Mouse (Mus musculus) lung, postnatal 0 days (tissue): ENCODE data around the gene Tbce. TPM values are rescaled to one million over a fixed set of nuclear protein-coding genes. Genes with fewer than 3 reads are reported as not detected.
"Not testable (repeated sequence)": the region's sequence is repeated elsewhere in the genome, so short reads cannot be mapped to it uniquely, and the experiment has no call there.

Experiments
- ATAC-seq: fragments of 200-750 bp; cut with Nextera tagmentation; 2 replicates; pipeline ENCODE4 v1.8.0; 2017; ENCODE audit warnings: moderate library complexity
- DNase-seq: peaks from one replicate; pipeline ENCODE4 v3.0.0-alpha.2; 2016; ENCODE audit warnings: low spot score
- H3K27ac ChIP-seq: fragments of 300-500 bp; sonication (generic); 2 replicates; pipeline ENCODE4 v1.5.1; 2014; ENCODE audit warnings: antibody characterized with exemption, mild to moderate bottlenecking, low read length, mixed read lengths
- H3K27me3 ChIP-seq: fragments of 300-500 bp; sonication (generic); replicated peaks from 2 replicates; pipeline ENCODE4 v1.6.1; 2014; ENCODE audit warnings: low read length, mixed read lengths; ENCODE audit not compliant: insufficient read depth
- H3K36me3 ChIP-seq: fragments of 300-500 bp; sonication (generic); 2 replicates; pipeline ENCODE4 v1.6.1; 2014; ENCODE audit warnings: low read length, mixed read lengths; ENCODE audit not compliant: insufficient read depth
- H3K4me1 ChIP-seq: fragments of 300-500 bp; sonication (generic); 2 replicates; pipeline ENCODE4 v1.6.1; 2014; ENCODE audit warnings: antibody characterized with exemption, low read depth, low read length, mixed read lengths; ENCODE audit not compliant: insufficient read depth
- H3K4me2 ChIP-seq: fragments of 300-500 bp; sonication (generic); replicated peaks from 2 replicates; pipeline ENCODE4 v1.6.1; 2014; ENCODE audit warnings: low read depth, mild to moderate bottlenecking, low read length, moderate library complexity, mixed read lengths
- H3K4me3 ChIP-seq: fragments of 300-500 bp; sonication (generic); 2 replicates; pipeline ENCODE4 v1.5.1; 2014; ENCODE audit warnings: low read depth, low read length
- H3K9ac ChIP-seq: fragments of 300-500 bp; sonication (generic); replicated peaks from 2 replicates; pipeline ENCODE4 v1.6.1; 2014; ENCODE audit warnings: low read depth, mild to moderate bottlenecking
- H3K9me3 ChIP-seq: fragments of 300-500 bp; sonication (generic); 2 replicates; pipeline ENCODE4 v1.6.1; 2016; ENCODE audit warnings: low read length, mixed read lengths
- CTCF ChIP-seq: IDR thresholded peaks from 2 replicates; pipeline ENCODE4 v1.5.1; 2016; ENCODE audit warnings: antibody characterized with exemption, mild to moderate bottlenecking
- EP300 ChIP-seq: IDR thresholded peaks from 2 replicates; pipeline ENCODE4 v1.6.1; 2016; ENCODE audit warnings: antibody characterized with exemption, mild to moderate bottlenecking, control low read depth
- WGBS: fragments of 180-500 bp; shearing (Covaris S2); extraction: QIAGEN DNeasy Blood & Tissue Kit; methylation state at CpG from one replicate; pipeline ENCODE4 v1.1.7; 2014; 5-methylcytosine and 5-hydroxymethylcytosine counted together
- polyA plus RNA-seq: library from polyadenylated mRNA; unstranded; fragments of >200 nt; fragmentation: Nextera tagmentation; extraction: Ambion mirVana; gene quantifications from 2 replicates; pipeline ENCODE4 v1.2.1, GENCODE M21; 2015

The Tbce gene
- polyA plus RNA-seq, 1 experiment from 2014 or later = 37.1 TPM

DNA sequence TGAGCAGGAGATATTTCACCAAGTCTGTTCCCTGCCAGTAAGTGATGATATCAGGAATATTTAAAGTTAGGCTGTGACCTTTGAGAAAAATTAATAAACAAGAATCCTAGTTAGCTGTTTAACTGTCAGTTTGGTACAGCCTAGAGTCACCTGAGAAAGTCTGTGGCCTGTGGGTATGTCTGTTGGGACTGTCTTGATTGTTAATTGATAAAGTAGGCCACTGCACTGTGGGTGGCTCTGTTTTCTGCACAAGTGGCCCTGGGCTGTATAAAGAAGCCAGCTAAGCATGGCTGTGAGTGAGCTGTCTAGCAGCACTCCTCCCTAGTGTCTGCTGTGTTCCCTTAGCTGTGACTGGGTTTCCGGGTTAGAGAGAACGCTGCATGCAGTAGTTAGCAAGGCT lies 50.3 kb downstream of the Tbce start:
- no peak overlapping the region for H3K4me2 ChIP-seq
- no peak for DNase-seq
- H3K36me3 ChIP-seq = peaks cover 5% of the 10 kb centered on the region

DNA sequence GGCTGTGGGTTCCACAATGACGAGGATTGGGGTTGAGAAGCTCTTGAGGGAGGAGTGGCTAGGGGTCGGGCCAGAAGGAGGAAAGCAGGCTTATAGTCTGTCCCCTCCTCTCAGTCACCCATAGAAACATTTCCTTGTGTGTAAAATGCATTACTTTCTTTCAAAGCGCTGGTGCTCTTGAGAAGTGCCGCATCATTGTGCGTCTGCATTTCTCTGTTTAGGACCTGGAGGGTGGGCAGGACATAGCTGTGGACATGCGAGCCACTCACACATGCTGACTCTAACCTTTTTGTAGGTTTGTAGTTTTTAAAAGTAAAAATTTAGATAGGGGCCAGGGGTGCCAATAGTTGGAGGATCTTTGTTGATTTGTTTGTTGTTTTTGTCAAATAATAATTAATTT lies 55.9 kb downstream of the Tbce start:
- no peak for DNase-seq
- no peaks in the 10 kb centered on the region for H3K4me1 ChIP-seq
- H3K27ac ChIP-seq = no peak overlapping the region
- no peaks in the 10 kb centered on the region; the same call in 1 of the 2 replicates for H3K36me3 ChIP-seq
- no peak overlapping the region for H3K9ac ChIP-seq
- H3K4me3 ChIP-seq = no peak overlapping the region
- H3K9me3 ChIP-seq = no peaks in the 10 kb centered on the region
- H3K27me3 ChIP-seq = no peaks in the 10 kb centered on the region
- ATAC-seq = no peak
- H3K4me2 ChIP-seq = no peak overlapping the region
- TF ChIP-seq EP300 (no peak), CTCF (no peak)
- WGBS = 80% methylated on average over 6 of the region's 6 CpGs

More for the DNA sequence above, 50.3 kb downstream of the Tbce start:
- no peaks in the 10 kb centered on the region for H3K9me3 ChIP-seq
- WGBS = 72% methylated on average over 2 of the region's 2 CpGs
- TF ChIP-seq EP300 (no peak), CTCF (no peak)
- no peak overlapping the region for H3K27ac ChIP-seq
- no peaks in the 10 kb centered on the region for H3K27me3 ChIP-seq
- H3K9ac ChIP-seq = no peak overlapping the region
- H3K4me1 ChIP-seq = no peaks in the 10 kb centered on the region
- no peak for ATAC-seq
- H3K4me3 ChIP-seq = no peak overlapping the region

DNA sequence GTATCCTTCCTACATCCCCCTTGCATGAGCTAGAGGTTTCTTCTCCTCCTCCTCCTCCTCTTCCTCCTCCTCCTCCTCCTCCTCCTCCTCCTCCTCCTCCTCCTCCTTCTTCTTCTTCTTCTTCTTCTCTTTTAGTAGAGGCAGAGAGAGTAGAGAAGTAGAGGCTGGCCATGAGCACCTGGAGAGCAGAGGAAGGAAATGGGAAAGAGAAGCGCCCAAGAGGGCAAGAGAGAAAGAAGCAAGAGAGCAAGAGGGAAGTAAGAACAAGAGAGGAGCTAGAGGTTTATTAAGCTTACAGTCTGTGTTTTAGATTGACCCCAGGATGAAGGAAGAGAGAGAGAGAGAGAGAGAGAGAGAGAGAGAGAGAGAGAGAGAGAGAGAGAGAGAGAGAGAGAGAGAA lies 57.6 kb downstream of the Tbce start:
- H3K4me2 ChIP-seq, H3K4me1 ChIP-seq, H3K9me3 ChIP-seq, H3K4me3 ChIP-seq, H3K36me3 ChIP-seq, H3K27me3 ChIP-seq, H3K27ac ChIP-seq, ATAC-seq, DNase-seq, H3K9ac ChIP-seq: not testable (repeated sequence)
- 85% methylated on average over 1 of the region's 1 CpGs for WGBS

DNA sequence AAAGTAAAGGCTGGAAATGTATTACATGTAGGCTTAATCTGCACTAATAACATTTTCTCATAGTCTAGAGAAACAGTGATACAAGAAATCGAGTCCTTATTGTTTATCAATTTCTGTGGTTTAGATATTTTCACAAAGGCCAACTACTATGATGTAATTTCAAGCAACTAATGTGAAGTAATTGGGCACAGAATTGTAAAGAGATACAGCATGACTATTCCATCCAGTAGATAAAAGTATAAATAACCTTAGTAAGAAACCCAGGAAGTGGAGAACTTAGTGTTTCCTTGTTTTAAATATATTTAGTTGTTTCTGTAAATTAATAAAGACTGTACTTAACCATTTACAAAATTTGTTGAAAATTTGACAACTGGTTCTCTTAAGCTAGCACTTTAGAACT lies 69.6 kb downstream of the Tbce start:
- no peak overlapping the region for H3K4me2 ChIP-seq
- H3K27me3 ChIP-seq = no peaks in the 10 kb centered on the region
- H3K4me3 ChIP-seq = no peak overlapping the region
- DNase-seq (no peak), ATAC-seq (no peak)
- no peak overlapping the region for H3K27ac ChIP-seq
- H3K4me1 ChIP-seq = no peaks in the 10 kb centered on the region
- no peak for TF ChIP-seq EP300
- TF ChIP-seq CTCF = no peak
- WGBS = 77% methylated on average over 1 of the region's 1 CpGs
- peaks cover 9% of the 10 kb centered on the region for H3K36me3 ChIP-seq
- no peaks in the 10 kb centered on the region for H3K9me3 ChIP-seq
- H3K9ac ChIP-seq = no peak overlapping the region

DNA sequence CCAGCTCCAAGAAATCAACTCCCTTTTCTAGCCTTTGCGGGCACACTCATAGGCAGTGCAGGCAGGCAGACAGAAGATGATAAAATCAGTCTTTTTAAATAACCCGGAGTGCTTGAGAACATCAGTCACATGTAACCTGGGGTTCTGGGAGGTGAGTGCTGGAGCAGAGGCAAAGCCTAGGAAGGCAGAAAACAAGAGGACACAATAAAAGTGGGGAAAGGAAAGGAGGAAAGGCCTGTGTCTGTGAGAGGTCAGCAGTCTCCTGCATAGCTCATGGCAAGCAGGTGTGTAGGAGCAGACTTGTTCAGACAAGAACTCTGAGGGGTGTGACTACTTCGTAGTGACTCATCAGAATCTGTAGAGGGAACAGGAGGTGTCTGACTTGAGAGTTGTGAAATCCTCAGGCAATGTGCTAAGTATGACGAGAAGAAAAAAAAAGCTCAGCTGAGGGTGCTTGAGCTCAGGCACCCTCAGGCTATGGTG lies 70.8 kb downstream of the Tbce start:
- peaks cover 9% of the 10 kb centered on the region for H3K36me3 ChIP-seq
- no peaks in the 10 kb centered on the region for H3K27me3 ChIP-seq
- peak; percentile 96 for DNase-seq
- 65% methylated on average over 4 of the region's 4 CpGs for WGBS
- TF ChIP-seq CTCF (no peak), EP300 (peak; percentile 98)
- H3K9ac ChIP-seq = no peak overlapping the region
- peak; percentile 99 for ATAC-seq
- H3K27ac ChIP-seq = peak overlapping the region; percentile 58
- H3K4me1 ChIP-seq = no peaks in the 10 kb centered on the region
- no peak overlapping the region for H3K4me3 ChIP-seq
- H3K4me2 ChIP-seq = no peak overlapping the region
- no peaks in the 10 kb centered on the region for H3K9me3 ChIP-seq

DNA sequence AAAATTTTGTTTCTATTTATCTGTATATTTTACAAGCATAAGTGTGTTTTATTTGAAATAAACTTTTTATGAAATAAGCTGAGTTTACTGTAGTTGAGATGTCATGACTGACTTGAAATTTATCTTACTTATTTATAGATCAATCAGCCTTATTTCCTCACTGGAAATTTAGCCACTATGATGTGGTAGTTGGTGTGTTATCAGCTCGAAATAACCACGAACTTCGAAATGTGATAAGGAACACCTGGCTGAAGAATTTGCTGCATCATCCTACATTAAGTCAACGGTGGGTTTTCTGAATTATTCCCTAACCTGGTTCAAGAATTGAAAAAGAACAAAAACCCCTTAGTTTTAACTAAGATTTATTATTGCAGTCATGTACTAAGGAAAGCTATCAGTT lies 73.3 kb downstream of the Tbce start:
- 60% methylated on average over 4 of the region's 4 CpGs for WGBS
- ATAC-seq = no peak
- Histone ChIP-seq H3K27me3 (no peaks in the 10 kb centered on the region), H3K9me3 (no peaks in the 10 kb centered on the region), H3K27ac (no peak overlapping the region), H3K4me3 (no peak overlapping the region), H3K4me2 (no peak overlapping the region), H3K4me1 (no peaks in the 10 kb centered on the region), H3K36me3 (peaks cover 9% of the 10 kb centered on the region), H3K9ac (no peak overlapping the region)
- no peak for DNase-seq
- no peak for TF ChIP-seq CTCF
- no peak for TF ChIP-seq EP300

DNA sequence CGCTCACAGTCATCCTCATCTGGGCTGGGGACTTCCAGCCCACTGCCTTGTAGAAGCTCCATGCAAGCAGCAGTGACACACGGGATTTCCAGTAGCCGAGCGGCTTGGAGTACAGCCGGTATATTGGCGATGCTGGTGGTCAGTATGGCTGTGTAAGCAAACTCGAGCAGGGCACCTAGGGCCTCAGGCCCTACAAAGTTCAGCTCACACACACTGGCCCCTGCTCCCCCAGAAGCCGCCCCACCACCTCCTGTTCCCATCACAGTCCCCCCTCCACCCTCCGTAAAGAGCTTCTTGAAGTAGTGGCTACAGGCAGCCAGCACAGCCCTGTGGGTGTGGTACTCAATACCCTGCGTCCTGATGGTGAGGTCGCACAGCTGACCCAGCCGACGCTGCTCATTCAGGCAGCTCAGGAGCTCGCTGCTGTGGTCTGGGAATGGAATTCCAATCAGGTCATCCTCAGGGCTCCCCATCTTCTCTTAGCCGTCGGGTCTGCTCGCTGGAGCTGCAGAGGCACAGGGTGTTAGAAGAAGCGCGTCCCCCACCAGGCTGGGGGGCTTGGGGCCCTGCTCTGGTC lies 74.0 kb downstream of the Tbce start:
- H3K4me1 ChIP-seq = no peaks in the 10 kb centered on the region
- no peaks in the 10 kb centered on the region for H3K27me3 ChIP-seq
- H3K4me2 ChIP-seq = no peak overlapping the region
- H3K9ac ChIP-seq = no peak overlapping the region
- ATAC-seq (no peak), DNase-seq (no peak)
- H3K36me3 ChIP-seq = peaks cover 9% of the 10 kb centered on the region
- TF ChIP-seq EP300 = no peak
- no peak for TF ChIP-seq CTCF
- H3K27ac ChIP-seq = no peak overlapping the region
- 65% methylated on average over 19 of the region's 19 CpGs for WGBS
- no peak overlapping the region for H3K4me3 ChIP-seq
- H3K9me3 ChIP-seq = no peaks in the 10 kb centered on the region
